Mouse (Mus musculus) stomach, embryonic 15.5 days (tissue): ENCODE results near the gene Eif4e1b. TPM values are rescaled to one million over a fixed set of nuclear protein-coding genes. Genes with fewer than 3 reads are reported as not detected.
A peak's percentile ranks its signal among the peaks of the same experiment; 100 is the strongest.
"Not testable (repeated sequence)": the region's sequence is repeated elsewhere in the genome, so short reads cannot be mapped to it uniquely, and the experiment has no call there.

Experiments
- ATAC-seq: fragments of 200-750 bp; cut with Nextera tagmentation; 2 replicates; pipeline ENCODE4 v1.8.0; 2017; ENCODE audit warnings: low read depth, moderate number of reproducible peaks, moderate TSS enrichment; ENCODE audit not compliant: insufficient read depth, low FRiP score
- H3K27ac ChIP-seq: fragments of 300-500 bp; sonication (generic); 2 replicates; pipeline ENCODE4 v1.5.1; 2015; ENCODE audit warnings: mild to moderate bottlenecking, inconsistent platforms
- H3K27me3 ChIP-seq: fragments of 300-500 bp; sonication (generic); replicated peaks from 2 replicates; pipeline ENCODE4 v1.6.1; 2015; ENCODE audit warnings: inconsistent platforms
- H3K36me3 ChIP-seq: fragments of 300-500 bp; sonication (generic); 2 replicates; pipeline ENCODE4 v1.6.1; 2015; ENCODE audit warnings: inconsistent platforms
- H3K4me1 ChIP-seq: fragments of 300-500 bp; sonication (generic); 2 replicates; pipeline ENCODE4 v1.6.1; 2015; ENCODE audit warnings: inconsistent platforms
- H3K4me2 ChIP-seq: fragments of 300-500 bp; sonication (generic); 2 replicates; pipeline ENCODE4 v1.6.1; 2015; ENCODE audit warnings: mild to moderate bottlenecking, inconsistent platforms
- H3K4me3 ChIP-seq: fragments of 300-500 bp; sonication (generic); replicated peaks from 2 replicates; pipeline ENCODE4 v1.5.1; 2015; ENCODE audit warnings: inconsistent platforms
- H3K9ac ChIP-seq: fragments of 300-500 bp; sonication (generic); 2 replicates; pipeline ENCODE4 v1.6.1; 2015; ENCODE audit warnings: inconsistent platforms
- H3K9me3 ChIP-seq: fragments of 300-500 bp; sonication (generic); 2 replicates; pipeline ENCODE4 v1.6.1; 2016; ENCODE audit warnings: inconsistent platforms
- WGBS: fragments of 180-500 bp; shearing (Covaris S2); methylation state at CpG from one replicate; pipeline ENCODE4 v1.1.7; 2015; 5-methylcytosine and 5-hydroxymethylcytosine counted together
- polyA plus RNA-seq: library from polyadenylated mRNA; unstranded; fragments of >200 nt; fragmentation: Nextera tagmentation; extraction: Ambion mirVana; gene quantifications from 2 replicates; pipeline ENCODE4 v1.2.1, GENCODE M21; 2015

The Eif4e1b gene
- polyA plus RNA-seq, 1 experiment from 2014 or later, result not detected

GRCm38 (mm10) chr13:54765281-54766191 is 18.3 kb upstream of the Eif4e1b start:
- Histone ChIP-seq H3K9ac (no peak overlapping the region), H3K36me3 (no peaks in the 10 kb centered on the region), H3K4me1 (peaks cover 4% of the 10 kb centered on the region; the same call in 1 of the 2 replicates), H3K27ac (no peak overlapping the region), H3K9me3 (no peaks in the 10 kb centered on the region), H3K4me3 (peak overlapping the region; percentile 23), H3K27me3 (peaks cover 49% of the 10 kb centered on the region), H3K4me2 (peak overlapping the region; percentile 43)
- 5% methylated on average over 44 of the region's 44 CpGs for WGBS
- no peak for ATAC-seq

- no peaks in the 10 kb centered on the region for H3K36me3 ChIP-seq
- H3K4me2 ChIP-seq, result peak within 1 kb of the TSS; percentile 43
- no peak for ATAC-seq
- 1% methylated on average over 35 of the region's 35 CpGs for WGBS
- no peak within 1 kb of the TSS for H3K27ac ChIP-seq
- H3K9me3 ChIP-seq, result no peaks in the 10 kb centered on the region
- H3K27me3 ChIP-seq, result peaks cover 49% of the 10 kb centered on the region
- H3K4me1 ChIP-seq, result peaks cover 4% of the 10 kb centered on the region; the same call in 1 of the 2 replicates
- no peak within 1 kb of the TSS for H3K9ac ChIP-seq
- peak within 1 kb of the TSS; percentile 23 for H3K4me3 ChIP-seq
Observed at GRCm38 (mm10) chr13:54766192-54766768, 17.5 kb upstream of the Eif4e1b start, which contains the start of gene Sncb. Gene Sncb (minus strand): TSS chr13:54766595.

DNA sequence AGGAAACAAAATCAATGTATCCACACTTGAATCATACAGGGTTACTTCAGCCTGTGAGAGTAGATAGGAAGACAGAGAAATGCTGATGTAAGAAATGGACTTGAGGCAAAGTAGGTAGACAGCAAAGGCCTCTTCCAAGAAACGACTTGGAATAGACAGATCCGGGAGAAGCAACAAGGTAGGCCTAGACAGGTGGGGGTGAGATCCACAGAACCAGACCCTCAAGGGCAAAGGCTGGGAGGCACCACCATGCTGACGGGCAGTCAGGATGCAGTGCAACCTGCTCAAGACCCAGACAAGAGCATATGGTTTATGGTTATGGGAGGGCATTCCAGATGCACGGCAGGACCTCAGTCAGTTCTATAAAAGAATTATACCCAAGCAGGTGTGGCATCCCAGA is 16.8 kb upstream of the Eif4e1b start:
- Histone ChIP-seq H3K27me3 (peaks cover 49% of the 10 kb centered on the region), H3K4me1 (peaks cover 4% of the 10 kb centered on the region; the same call in 1 of the 2 replicates), H3K36me3 (no peaks in the 10 kb centered on the region), H3K27ac (no peak overlapping the region), H3K4me3 (no peak overlapping the region), H3K9me3 (no peaks in the 10 kb centered on the region), H3K4me2 (no peak overlapping the region), H3K9ac (no peak overlapping the region)
- 72% methylated on average over 4 of the region's 4 CpGs for WGBS
- no peak for ATAC-seq

DNA sequence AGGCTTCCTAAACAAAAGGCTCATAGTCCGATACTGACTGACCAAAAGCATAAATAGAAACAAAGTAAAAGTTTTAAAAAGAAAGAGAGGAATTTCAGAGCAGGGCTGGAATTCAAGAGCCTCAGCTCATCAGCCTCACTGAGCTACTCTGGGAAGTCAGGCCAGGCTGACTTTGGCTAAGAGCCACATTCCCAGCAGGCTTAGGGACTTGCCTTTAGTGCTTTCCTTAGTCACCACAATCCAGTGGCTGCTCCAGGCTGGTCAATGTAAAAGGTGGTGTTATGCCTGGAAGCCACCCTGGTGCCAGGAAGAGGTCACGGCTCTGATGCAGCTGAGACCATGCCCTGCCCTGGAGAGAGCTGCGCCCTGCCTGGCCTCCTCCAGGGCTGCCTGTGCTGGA is 3.2 kb upstream of the Eif4e1b start:
- Histone ChIP-seq H3K4me3 (no peak overlapping the region), H3K36me3 (no peaks in the 10 kb centered on the region), H3K9ac (no peak overlapping the region), H3K27me3 (no peaks in the 10 kb centered on the region), H3K27ac (no peak overlapping the region), H3K9me3 (no peaks in the 10 kb centered on the region), H3K4me1 (no peaks in the 10 kb centered on the region), H3K4me2 (no peak overlapping the region)
- ATAC-seq, result no peak
- 53% methylated on average over 3 of the region's 3 CpGs for WGBS

DNA sequence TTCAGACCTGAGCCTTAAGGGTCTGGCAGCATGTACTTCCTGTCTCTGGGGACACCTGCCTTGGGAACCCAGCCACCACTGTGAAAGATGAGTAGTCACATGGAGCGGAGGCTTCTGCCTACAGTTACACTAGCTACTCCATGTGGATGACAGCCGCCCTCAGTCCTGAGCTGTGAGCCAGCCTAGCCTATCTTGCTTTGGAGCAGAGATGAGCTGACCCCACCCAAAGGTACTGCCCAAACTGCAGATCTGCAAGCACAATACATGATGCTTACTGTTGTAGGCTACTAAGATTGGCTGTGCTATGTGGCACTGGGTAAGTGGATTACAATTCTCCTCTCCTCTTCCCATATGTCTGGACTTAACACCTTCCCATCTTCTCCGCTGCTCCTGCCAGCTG is 2.7 kb upstream of the Eif4e1b start:
- H3K36me3 ChIP-seq, result no peaks in the 10 kb centered on the region
- no peak overlapping the region for H3K4me2 ChIP-seq
- H3K4me1 ChIP-seq, result no peaks in the 10 kb centered on the region
- no peak for ATAC-seq
- 84% methylated on average over 3 of the region's 3 CpGs for WGBS
- no peaks in the 10 kb centered on the region for H3K9me3 ChIP-seq
- no peak overlapping the region for H3K9ac ChIP-seq
- no peak overlapping the region for H3K27ac ChIP-seq
- no peaks in the 10 kb centered on the region for H3K27me3 ChIP-seq
- no peak overlapping the region for H3K4me3 ChIP-seq

DNA sequence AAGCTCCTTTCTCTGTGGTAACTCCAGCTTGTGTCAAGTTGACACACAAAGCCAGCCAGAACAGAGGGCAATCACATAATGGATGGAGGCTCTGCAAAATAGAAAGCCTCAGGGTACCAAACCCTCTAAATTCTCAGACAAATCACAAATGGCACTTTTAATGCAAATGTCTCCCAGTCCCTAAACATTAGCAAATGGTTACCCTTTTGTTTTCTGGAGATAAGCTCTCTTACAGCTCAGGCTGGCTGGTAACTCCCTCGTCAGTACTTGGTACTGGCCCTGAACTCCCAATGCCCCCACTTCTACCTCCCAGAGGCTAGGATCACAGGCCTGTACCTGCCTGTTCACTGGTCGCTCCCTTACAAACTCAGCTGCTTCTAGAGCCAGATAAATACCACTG is 563 bp upstream of the Eif4e1b start:
- H3K9me3 ChIP-seq, result no peaks in the 10 kb centered on the region
- H3K4me3 ChIP-seq, result no peak overlapping the region
- no peak overlapping the region for H3K27ac ChIP-seq
- no peaks in the 10 kb centered on the region for H3K27me3 ChIP-seq
- no peaks in the 10 kb centered on the region for H3K36me3 ChIP-seq
- no peak overlapping the region for H3K4me2 ChIP-seq
- H3K9ac ChIP-seq, result no peak overlapping the region
- no peaks in the 10 kb centered on the region for H3K4me1 ChIP-seq
- ATAC-seq, result no peak
- WGBS, result 55% methylated on average over 2 of the region's 2 CpGs

GRCm38 (mm10) chr13:54787591-54787990 is 3.8 kb downstream of the Eif4e1b start:
- ATAC-seq, H3K27me3 ChIP-seq, H3K9me3 ChIP-seq, H3K4me3 ChIP-seq, H3K4me2 ChIP-seq, H3K36me3 ChIP-seq, H3K27ac ChIP-seq, H3K9ac ChIP-seq: not testable (repeated sequence)
- peaks cover 10% of the 10 kb centered on the region for H3K4me1 ChIP-seq
- WGBS, result 48% methylated on average over 2 of the region's 2 CpGs

- H3K4me2 ChIP-seq, result peak within 1 kb of the TSS; percentile 99
- peak within 1 kb of the TSS; percentile 54 for H3K27ac ChIP-seq
Observed at GRCm38 (mm10) chr13:54788740-54789560, 5.2 kb downstream of the Eif4e1b start, which contains the start of gene Tspan17. Gene Tspan17 (plus strand): TSS chr13:54789377.

DNA sequence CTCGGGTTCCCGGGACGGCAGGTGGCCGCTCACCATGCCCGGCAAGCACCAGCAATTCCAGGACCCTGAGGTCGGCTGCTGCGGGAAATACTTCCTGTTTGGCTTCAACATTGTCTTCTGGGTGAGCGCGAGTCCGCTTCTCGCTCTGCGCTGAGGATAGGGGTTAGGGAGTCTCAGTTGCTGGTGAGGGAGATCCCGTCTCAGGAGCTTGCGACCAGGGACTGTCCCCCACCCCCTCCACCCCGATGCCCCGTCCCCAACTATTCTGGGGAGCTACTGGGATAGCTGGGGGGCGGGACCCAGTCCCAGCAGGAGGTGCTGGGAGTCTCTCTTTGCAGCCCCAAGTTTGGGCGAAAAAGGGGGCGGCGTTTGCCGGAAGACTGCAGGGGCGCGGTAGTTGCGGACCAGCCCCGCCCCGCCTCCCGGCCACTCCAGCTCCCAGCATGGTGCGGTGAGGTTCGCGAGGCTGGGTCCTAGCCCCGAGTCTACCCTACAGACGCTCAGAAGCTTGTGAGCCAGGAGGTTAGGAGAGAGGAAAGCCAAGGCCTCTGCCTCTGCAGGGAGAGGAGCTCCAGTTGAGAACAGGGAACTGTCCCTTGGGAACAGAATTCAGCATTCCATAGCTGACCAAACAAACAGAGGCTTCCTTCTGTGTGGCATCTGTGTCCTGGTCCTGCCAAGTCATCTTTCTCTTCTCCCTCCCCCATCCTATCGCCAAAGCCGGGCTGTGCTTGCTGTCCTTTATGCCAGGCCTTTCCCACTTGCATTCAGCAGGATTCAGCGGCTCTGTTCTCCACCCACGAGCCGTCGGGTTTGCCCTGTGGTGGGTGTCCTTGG is 6.0 kb downstream of the Eif4e1b start:
- H3K9me3 ChIP-seq, result no peaks in the 10 kb centered on the region
- H3K4me1 ChIP-seq, result peaks cover 10% of the 10 kb centered on the region
- peak overlapping the region; percentile 54 for H3K27ac ChIP-seq
- H3K9ac ChIP-seq, result peak overlapping the region; percentile 39; the same call in 1 of the 2 replicates
- H3K4me2 ChIP-seq, result peak overlapping the region; percentile 99
- H3K36me3 ChIP-seq, result no peaks in the 10 kb centered on the region
- ATAC-seq, result peak; percentile 24
- peak overlapping the region; percentile 63 for H3K4me3 ChIP-seq
- no peaks in the 10 kb centered on the region; the same call in 1 of the 2 replicates for H3K27me3 ChIP-seq
- 2% methylated on average over 38 of the region's 38 CpGs for WGBS

More at GRCm38 (mm10) chr13:54788740-54789560, 5.2 kb downstream of the Eif4e1b start, which contains the start of gene Tspan17:
- H3K9me3 ChIP-seq, result no peaks in the 10 kb centered on the region
- H3K36me3 ChIP-seq, result no peaks in the 10 kb centered on the region
- peaks cover 10% of the 10 kb centered on the region for H3K4me1 ChIP-seq
- WGBS, result 3% methylated on average over 49 of the region's 49 CpGs
- no peaks in the 10 kb centered on the region; the same call in 1 of the 2 replicates for H3K27me3 ChIP-seq
- ATAC-seq, result peak; percentile 89
- H3K4me3 ChIP-seq, result peak within 1 kb of the TSS; percentile 63
- peak within 1 kb of the TSS; percentile 39; the same call in 1 of the 2 replicates for H3K9ac ChIP-seq

- ATAC-seq, result no peak
- H3K36me3 ChIP-seq, result no peaks in the 10 kb centered on the region
- WGBS, result 16% methylated on average over 21 of the region's 21 CpGs
- H3K4me3 ChIP-seq, result no peak overlapping the region
- H3K27ac ChIP-seq, result no peak overlapping the region
- H3K4me1 ChIP-seq, result peaks cover 10% of the 10 kb centered on the region
- H3K9me3 ChIP-seq, result no peaks in the 10 kb centered on the region
- no peak overlapping the region for H3K4me2 ChIP-seq
- no peak overlapping the region for H3K9ac ChIP-seq
- H3K27me3 ChIP-seq, result no peaks in the 10 kb centered on the region; the same call in 1 of the 2 replicates
Observed at GRCm38 (mm10) chr13:54792259-54793230, 8.7 kb downstream of the Eif4e1b start.
